Mouse (Mus musculus): ENCODE results near the gene Inip. TPM values are rescaled to one million over a fixed set of nuclear protein-coding genes. Genes with fewer than 3 reads are reported as not detected.

Gene Inip
- polyA plus RNA-seq, 1 experiment from 2014 or later = 56.5 TPM

GRCm38 (mm10) chr4:59765385-59766005 is 35.9 kb downstream of the Inip start:
- H3K4me1 ChIP-seq = peaks cover 29% of the 10 kb centered on the region

DNA sequence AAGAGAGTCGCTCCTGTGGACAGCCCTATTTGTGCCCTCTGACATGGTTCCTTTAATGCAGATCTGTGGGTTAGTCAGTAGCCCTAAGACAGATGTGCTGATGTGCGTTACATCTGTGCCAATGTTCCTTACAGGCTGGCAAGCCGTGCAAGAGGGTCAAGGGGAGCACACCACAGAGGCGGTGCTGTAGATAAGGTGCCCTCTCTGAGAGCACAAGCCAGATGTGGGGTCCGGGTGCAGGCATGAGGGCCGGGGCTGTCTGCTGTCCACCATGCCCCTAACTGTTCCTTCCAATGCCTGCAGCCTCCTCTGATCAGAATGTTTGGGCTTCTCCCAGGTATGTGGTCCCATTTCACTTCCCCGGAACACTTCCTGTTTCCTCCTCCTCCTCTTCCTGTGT is 36.4 kb downstream of the Inip start:
- Histone ChIP-seq H3K4me2 (peak overlapping the region; percentile 46), H3K9me3 (no peaks in the 10 kb centered on the region), H3K36me3 (peaks cover under 1% of the 10 kb centered on the region; the same call in 1 of the 2 replicates), H3K27me3 (no peaks in the 10 kb centered on the region), H3K4me1 (peaks cover 34% of the 10 kb centered on the region), H3K9ac (no peak overlapping the region), H3K4me3 (no peak overlapping the region; the same call in 1 of the 2 replicates), H3K27ac (peak overlapping the region; percentile 94)
- ATAC-seq (ENCODE audit: borderline replicate concordance, extremely low read depth, low FRiP score, low TSS enrichment) = peak; percentile 15; the same call in 1 of the 2 replicates
- 38% methylated on average over 7 of the region's 7 CpGs for WGBS

More at GRCm38 (mm10) chr4:59765385-59766005, 35.9 kb downstream of the Inip start:
- peaks cover 6% of the 10 kb centered on the region for H3K36me3 ChIP-seq
- WGBS = 22% methylated on average over 7 of the region's 7 CpGs
- peak; percentile 82; the same call in 1 of the 2 replicates for ATAC-seq (ENCODE audit: borderline replicate concordance, extremely low read depth, low FRiP score, low TSS enrichment)
- H3K9ac ChIP-seq = no peak overlapping the region
- H3K4me3 ChIP-seq = no peak overlapping the region; the same call in 1 of the 2 replicates
- H3K27ac ChIP-seq = peak overlapping the region; percentile 94
- H3K4me2 ChIP-seq = peak overlapping the region; percentile 46
- H3K27me3 ChIP-seq = no peaks in the 10 kb centered on the region
- H3K9me3 ChIP-seq = no peaks in the 10 kb centered on the region

GRCm38 (mm10) chr4:59761365-59761729 is 40.0 kb downstream of the Inip start:
- Histone ChIP-seq H3K9me3 (no peaks in the 10 kb centered on the region), H3K36me3 (no peaks in the 10 kb centered on the region), H3K4me1 (peaks cover 45% of the 10 kb centered on the region), H3K27ac (no peak overlapping the region), H3K4me3 (no peak overlapping the region), H3K4me2 (no peak overlapping the region), H3K27me3 (no peaks in the 10 kb centered on the region), H3K9ac (no peak overlapping the region)
- ATAC-seq (ENCODE audit: borderline replicate concordance, extremely low read depth, low FRiP score, low TSS enrichment) = no peak
- 55% methylated on average over 4 of the region's 4 CpGs for WGBS

GRCm38 (mm10) chr4:59760636-59761364 is 40.6 kb downstream of the Inip start:
- no peak for ATAC-seq (ENCODE audit: borderline replicate concordance, extremely low read depth, low FRiP score, low TSS enrichment)
- H3K36me3 ChIP-seq = no peaks in the 10 kb centered on the region
- H3K4me3 ChIP-seq = no peak overlapping the region
- no peaks in the 10 kb centered on the region for H3K27me3 ChIP-seq
- peak overlapping the region; percentile 54 for H3K27ac ChIP-seq
- 0 out of 2 replicates have a peak overlapping the region, but pooled peaks have one; percentile 5 for H3K9ac ChIP-seq
- H3K9me3 ChIP-seq = no peaks in the 10 kb centered on the region
- peaks cover 40% of the 10 kb centered on the region for H3K4me1 ChIP-seq
- H3K4me2 ChIP-seq = no peak overlapping the region
- 31% methylated on average over 10 of the region's 10 CpGs for WGBS

GRCm38 (mm10) chr4:59760016-59760415 is 41.4 kb downstream of the Inip start:
- Histone ChIP-seq H3K27ac (no peak overlapping the region), H3K9me3 (no peaks in the 10 kb centered on the region), H3K36me3 (no peaks in the 10 kb centered on the region), H3K4me2 (no peak overlapping the region), H3K27me3 (no peaks in the 10 kb centered on the region), H3K9ac (no peak overlapping the region), H3K4me3 (no peak overlapping the region), H3K4me1 (peaks cover 34% of the 10 kb centered on the region)
- WGBS = 72% methylated on average over 4 of the region's 4 CpGs
- no peak for ATAC-seq (ENCODE audit: borderline replicate concordance, extremely low read depth, low FRiP score, low TSS enrichment)

DNA sequence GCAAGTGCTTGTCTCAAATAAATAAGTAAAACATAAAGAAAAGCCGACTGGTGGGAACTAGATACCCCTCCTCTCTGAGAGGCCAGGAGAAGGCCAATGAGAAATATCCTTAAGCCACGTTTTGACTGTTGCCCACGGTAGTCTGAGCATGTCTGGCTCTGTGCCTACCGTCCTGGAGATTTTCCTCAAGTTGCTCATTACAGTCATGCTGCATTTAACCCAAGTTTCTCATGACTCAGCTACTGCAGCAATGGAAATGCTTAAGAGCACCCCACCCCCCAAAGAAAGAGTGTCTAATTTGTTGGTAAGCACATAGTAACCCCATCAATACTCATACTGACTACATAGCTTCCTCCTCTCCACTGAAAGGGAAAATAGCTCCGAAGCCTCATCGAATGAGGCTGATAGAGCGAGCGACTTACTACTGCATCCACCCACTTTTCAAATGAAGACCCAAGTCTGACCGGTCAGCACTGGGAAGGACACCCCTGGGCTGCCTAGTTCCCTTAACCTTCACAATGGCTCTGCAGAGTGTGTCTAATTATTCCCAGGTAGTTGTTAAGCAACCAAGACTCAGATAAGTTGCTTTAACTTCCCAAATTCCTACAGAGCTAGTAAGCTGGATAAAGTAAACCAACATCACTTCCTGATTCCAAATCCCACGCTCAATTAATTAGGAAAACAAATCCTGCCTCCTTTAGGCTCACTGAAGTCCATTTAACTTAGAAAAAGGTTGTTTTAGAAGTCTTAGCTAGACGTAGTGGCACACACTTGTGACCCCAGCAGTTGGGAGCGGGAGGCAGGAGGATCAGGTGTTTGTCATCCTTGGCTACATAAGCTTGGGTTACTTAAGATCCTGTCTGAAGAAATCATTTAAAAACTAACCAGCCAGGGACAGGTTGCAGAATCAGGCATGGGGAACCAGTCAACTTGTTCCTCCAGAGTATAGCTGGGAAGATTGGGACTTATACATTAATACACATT is 43.6 kb downstream of the Inip start:
- Histone ChIP-seq H3K36me3 (no peaks in the 10 kb centered on the region), H3K27ac (0 out of 2 replicates have a peak overlapping the region, but pooled peaks have one; percentile 31), H3K4me1 (peaks cover 37% of the 10 kb centered on the region), H3K27me3 (no peaks in the 10 kb centered on the region), H3K4me3 (no peak overlapping the region), H3K9ac (no peak overlapping the region), H3K4me2 (no peak overlapping the region), H3K9me3 (no peaks in the 10 kb centered on the region)
- WGBS = 66% methylated on average over 12 of the region's 12 CpGs
- no peak for ATAC-seq (ENCODE audit: borderline replicate concordance, extremely low read depth, low FRiP score, low TSS enrichment)

DNA sequence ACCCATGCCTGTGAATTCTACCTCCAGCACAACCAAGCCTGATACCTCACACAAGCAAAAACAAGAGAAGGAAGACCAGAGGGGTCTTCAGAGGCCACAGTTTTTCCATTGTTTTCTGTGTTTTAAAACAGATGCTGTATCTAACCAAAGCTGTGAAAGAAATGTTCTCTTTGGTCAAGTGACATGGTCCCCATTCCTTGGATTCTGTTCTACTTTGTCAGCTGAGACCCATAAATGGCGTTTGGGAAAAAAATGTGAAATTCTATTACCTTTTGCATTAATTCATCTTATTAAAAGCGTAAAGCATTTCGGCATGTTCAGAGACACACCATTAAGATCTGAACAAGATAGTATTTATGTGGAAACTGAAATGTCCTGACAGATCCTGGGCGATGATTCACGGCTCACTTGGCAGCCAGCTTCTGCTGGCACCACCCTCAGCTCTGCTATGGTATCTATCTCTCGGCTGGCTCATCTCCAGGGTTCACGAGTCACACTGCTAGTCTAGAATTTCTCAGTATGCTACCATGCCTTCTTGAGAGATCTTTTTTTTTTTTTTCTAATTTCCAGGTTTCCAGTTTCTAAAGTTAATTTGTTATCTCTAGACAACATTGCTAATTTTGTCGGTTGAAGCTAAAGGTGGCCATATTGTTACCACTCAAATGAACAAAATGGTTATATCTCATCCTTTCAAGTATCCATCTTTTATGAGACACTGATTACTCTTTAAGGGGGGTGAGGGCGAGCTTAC is 44.9 kb downstream of the Inip start:
- WGBS = 49% methylated on average over 9 of the region's 9 CpGs
- peak; percentile 79; the same call in 1 of the 2 replicates for ATAC-seq (ENCODE audit: borderline replicate concordance, extremely low read depth, low FRiP score, low TSS enrichment)

GRCm38 (mm10) chr4:59753491-59754140 is 47.8 kb downstream of the Inip start:
- H3K9ac ChIP-seq = no peak overlapping the region
- H3K4me2 ChIP-seq = no peak overlapping the region
- H3K4me1 ChIP-seq = peaks cover 18% of the 10 kb centered on the region
- H3K9me3 ChIP-seq = no peaks in the 10 kb centered on the region
- H3K27me3 ChIP-seq = no peaks in the 10 kb centered on the region
- no peak overlapping the region for H3K27ac ChIP-seq
- H3K36me3 ChIP-seq = no peaks in the 10 kb centered on the region
- WGBS = 38% methylated on average over 13 of the region's 13 CpGs
- H3K4me3 ChIP-seq = no peak overlapping the region
- ATAC-seq (ENCODE audit: borderline replicate concordance, extremely low read depth, low FRiP score, low TSS enrichment) = peak; percentile 21; the same call in 1 of the 2 replicates

More for the DNA sequence above, 44.9 kb downstream of the Inip start:
- H3K4me3 ChIP-seq = no peak overlapping the region
- no peaks in the 10 kb centered on the region for H3K36me3 ChIP-seq
- H3K4me1 ChIP-seq = peaks cover 34% of the 10 kb centered on the region
- no peak overlapping the region for H3K4me2 ChIP-seq
- H3K9me3 ChIP-seq = no peaks in the 10 kb centered on the region
- H3K9ac ChIP-seq = no peak overlapping the region
- peak overlapping the region; percentile 35; the same call in 1 of the 2 replicates for H3K27ac ChIP-seq
- H3K27me3 ChIP-seq = no peaks in the 10 kb centered on the region

- Histone ChIP-seq H3K27me3 (no peaks in the 10 kb centered on the region), H3K4me1 (no peaks in the 10 kb centered on the region), H3K36me3 (no peaks in the 10 kb centered on the region), H3K4me3 (no peak overlapping the region), H3K27ac (no peak overlapping the region), H3K4me2 (no peak overlapping the region), H3K9ac (no peak overlapping the region), H3K9me3 (no peaks in the 10 kb centered on the region)
- ATAC-seq (ENCODE audit: borderline replicate concordance, extremely low read depth, low FRiP score, low TSS enrichment) = peak; percentile 31; the same call in 1 of the 2 replicates
- WGBS = 39% methylated on average over 2 of the region's 2 CpGs
Observed at GRCm38 (mm10) chr4:59739882-59740281, 61.5 kb downstream of the Inip start.

DNA sequence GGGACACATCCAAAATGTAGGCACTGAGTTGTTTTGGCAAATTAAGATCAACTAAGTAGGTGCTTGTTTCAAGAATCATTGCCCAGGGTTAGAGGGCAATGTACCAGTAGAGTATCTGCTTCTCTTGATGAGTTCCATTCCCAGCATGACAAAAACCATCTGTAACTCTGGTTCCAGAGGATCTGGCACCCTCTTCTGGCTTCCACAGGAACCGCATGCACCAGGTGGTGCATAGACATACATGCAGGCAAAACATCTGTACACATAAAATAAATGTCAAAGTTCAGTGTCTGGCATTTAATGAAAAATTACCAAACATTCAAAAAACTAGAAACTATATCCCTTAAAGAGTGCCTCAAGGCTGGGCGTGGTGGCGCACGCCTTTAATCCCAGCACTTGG is 62.1 kb downstream of the Inip start:
- Histone ChIP-seq H3K9me3 (no peaks in the 10 kb centered on the region), H3K4me1 (no peaks in the 10 kb centered on the region), H3K4me2 (no peak overlapping the region), H3K27ac (no peak overlapping the region), H3K9ac (no peak overlapping the region), H3K36me3 (no peaks in the 10 kb centered on the region), H3K4me3 (no peak overlapping the region), H3K27me3 (no peaks in the 10 kb centered on the region)
- no peak for ATAC-seq (ENCODE audit: borderline replicate concordance, extremely low read depth, low FRiP score, low TSS enrichment)
- WGBS = 95% methylated on average over 4 of the region's 4 CpGs

All from lung, embryonic 15.5 days (tissue).